Mouse (Mus musculus) G1E (cell line): ENCODE results near the gene Tango6. TPM values are rescaled to one million over a fixed set of nuclear protein-coding genes. Genes with fewer than 3 reads are reported as not detected.

ENCODE experiments used
- ATAC-seq: 2 replicates; pipeline ENCODE4 v1.8.0; 2016; ENCODE audit warnings: mild to moderate bottlenecking; ENCODE audit not compliant: insufficient number of reproducible peaks, poor library complexity, low FRiP score, severe bottlenecking; ENCODE audit errors: extremely low read depth
- DNase-seq: peaks from one replicate; pipeline ENCODE4 v3.0.0; 2012; ENCODE audit warnings: low spot score
- H3K27me3 ChIP-seq: 2 replicates; pipeline ENCODE4 v1.6.1; 2012; ENCODE audit warnings: mild to moderate bottlenecking, low read length, inconsistent platforms; ENCODE audit not compliant: insufficient read depth
- H3K36me3 ChIP-seq: replicated peaks from 2 replicates; pipeline ENCODE3; 2012; ENCODE audit warnings: mild to moderate bottlenecking, inconsistent platforms
- H3K4me1 ChIP-seq: 2 replicates; pipeline ENCODE4 v1.6.1; 2012; ENCODE audit warnings: low read depth, low read length, inconsistent platforms, mixed read lengths; ENCODE audit not compliant: insufficient read depth
- H3K4me3 ChIP-seq: 2 replicates; pipeline ENCODE4 v1.5.1; 2012; ENCODE audit warnings: low read depth, mild to moderate bottlenecking, inconsistent platforms, low read length, moderate library complexity, mixed read lengths
- H3K9me3 ChIP-seq: replicated peaks from 2 replicates; pipeline ENCODE4 v1.6.1; 2012; ENCODE audit warnings: inconsistent platforms
- CTCF ChIP-seq: IDR thresholded peaks from 2 replicates; pipeline ENCODE4 v1.5.1; 2012; ENCODE audit warnings: low read depth, low read length, inconsistent platforms, mixed read lengths
- GATA1 ChIP-seq: IDR thresholded peaks from 2 replicates; pipeline ENCODE4 v1.6.1; 2012; ENCODE audit warnings: borderline replicate concordance, low read length, inconsistent platforms, mixed read lengths
- GATA2 ChIP-seq: IDR thresholded peaks from 2 replicates; pipeline ENCODE4 v1.6.1; 2012; ENCODE audit warnings: low read depth, low read length, inconsistent platforms, borderline replicate concordance
- POLR2AphosphoS5 ChIP-seq: IDR thresholded peaks from 2 replicates; pipeline ENCODE4 v1.6.1; 2012; ENCODE audit warnings: low read depth, low read length, inconsistent platforms; ENCODE audit not compliant: insufficient replicate concordance
- TAL1 ChIP-seq: conservative IDR thresholded peaks from 2 replicates; pipeline ENCODE4 v1.6.1; 2012; ENCODE audit warnings: low read depth, low read length, inconsistent platforms, mixed read lengths
- polyA plus RNA-seq: library from polyadenylated mRNA; stranded (reverse); fragments of >175 nt; gene quantifications from 2 replicates; pipeline ENCODE4 v1.2.3, GENCODE M21; 2012
- total RNA-seq, 2 experiments: library from RNA; stranded (forward) in 1 of 2; stranded (reverse) in 1 of 2; fragments of 200-1000 nt in 1 of 2; fragments of >200 nt in 1 of 2; fragmentation: Nextera tagmentation in 1 of 2; gene quantifications; 2 replicates each; pipeline ENCODE4 v1.2.3; 2014 to 2017

Tango6 gene
- total and polyA plus RNA-seq, 3 experiments, result 2.0 to 6.5 (median 2.7) TPM

- ATAC-seq, result 0 out of 2 replicates have a peak, but pooled peaks have one; percentile 24
- peak; percentile 29 for DNase-seq
- H3K36me3 ChIP-seq, result peaks cover 27% of the 10 kb centered on the region
- TF ChIP-seq GATA2 (no peak), TAL1 (no peak), CTCF (peak; percentile 18; the same call in 1 of the 2 replicates), GATA1 (no peak)
- peaks cover 7% of the 10 kb centered on the region for H3K4me1 ChIP-seq
- no peak overlapping the region for H3K4me3 ChIP-seq
- no peaks in the 10 kb centered on the region for H3K27me3 ChIP-seq
- H3K9me3 ChIP-seq, result no peaks in the 10 kb centered on the region
Measured at GRCm38 (mm10) chr8:106687479-106687878, 4.6 kb downstream of the Tango6 start.

- TF ChIP-seq POLR2AphosphoS5, result no peak
- no peak overlapping the region for H3K4me3 ChIP-seq
- no peaks in the 10 kb centered on the region for H3K9me3 ChIP-seq
- DNase-seq (no peak), ATAC-seq (no peak)
- no peaks in the 10 kb centered on the region for H3K4me1 ChIP-seq
- no peaks in the 10 kb centered on the region for H3K27me3 ChIP-seq
- peaks cover 81% of the 10 kb centered on the region for H3K36me3 ChIP-seq
Measured at GRCm38 (mm10) chr8:106697748-106698248, 14.9 kb downstream of the Tango6 start.

- Histone ChIP-seq H3K9me3 (no peaks in the 10 kb centered on the region), H3K27me3 (no peaks in the 10 kb centered on the region), H3K4me1 (no peaks in the 10 kb centered on the region), H3K36me3 (peaks cover 84% of the 10 kb centered on the region), H3K4me3 (no peak overlapping the region)
- ATAC-seq, result no peak
- peak; percentile 73 for TF ChIP-seq CTCF
- TF ChIP-seq GATA2, result no peak
- DNase-seq, result no peak
Measured at GRCm38 (mm10) chr8:106699588-106699987, 16.7 kb downstream of the Tango6 start.

- Histone ChIP-seq H3K36me3 (peaks cover 87% of the 10 kb centered on the region), H3K4me1 (no peaks in the 10 kb centered on the region), H3K4me3 (no peak overlapping the region), H3K9me3 (no peaks in the 10 kb centered on the region), H3K27me3 (no peaks in the 10 kb centered on the region)
- TF ChIP-seq POLR2AphosphoS5, result no peak
- TF ChIP-seq GATA2, result no peak
- no peak for TF ChIP-seq GATA1
- no peak for TF ChIP-seq TAL1
- no peak for TF ChIP-seq CTCF
- DNase-seq, result no peak
- no peak for ATAC-seq
Measured at GRCm38 (mm10) chr8:106700131-106700530, 17.3 kb downstream of the Tango6 start.

- no peak for DNase-seq
- Histone ChIP-seq H3K4me1 (no peaks in the 10 kb centered on the region), H3K36me3 (peaks cover 87% of the 10 kb centered on the region), H3K9me3 (no peaks in the 10 kb centered on the region), H3K27me3 (no peaks in the 10 kb centered on the region), H3K4me3 (no peak overlapping the region)
- no peak for ATAC-seq
- TF ChIP-seq GATA1 (no peak), POLR2AphosphoS5 (no peak), TAL1 (no peak), GATA2 (no peak), CTCF (no peak)
Measured at GRCm38 (mm10) chr8:106701360-106701759, 18.5 kb downstream of the Tango6 start.

- H3K27me3 ChIP-seq, result no peaks in the 10 kb centered on the region
- H3K9me3 ChIP-seq, result no peaks in the 10 kb centered on the region
- TF ChIP-seq TAL1, result no peak
- TF ChIP-seq GATA1, result no peak
- no peak for TF ChIP-seq GATA2
- TF ChIP-seq POLR2AphosphoS5, result no peak
- no peak for TF ChIP-seq CTCF
- H3K4me1 ChIP-seq, result no peaks in the 10 kb centered on the region
- no peak for DNase-seq
- no peak overlapping the region for H3K4me3 ChIP-seq
- peaks cover 62% of the 10 kb centered on the region for H3K36me3 ChIP-seq
- ATAC-seq, result no peak
Measured at GRCm38 (mm10) chr8:106704199-106704900, 21.5 kb downstream of the Tango6 start.

- no peaks in the 10 kb centered on the region for H3K27me3 ChIP-seq
- ATAC-seq (no peak), DNase-seq (no peak)
- H3K4me1 ChIP-seq, result no peaks in the 10 kb centered on the region
- no peak overlapping the region for H3K4me3 ChIP-seq
- H3K36me3 ChIP-seq, result peaks cover 56% of the 10 kb centered on the region
- no peak for TF ChIP-seq POLR2AphosphoS5
- TF ChIP-seq GATA2, result no peak
- no peak for TF ChIP-seq TAL1
- TF ChIP-seq GATA1, result no peak
- TF ChIP-seq CTCF, result no peak
- H3K9me3 ChIP-seq, result no peaks in the 10 kb centered on the region
Measured at GRCm38 (mm10) chr8:106704901-106705321, 22.0 kb downstream of the Tango6 start.
